ENCODE assay signal across 8 mouse cellular contexts in the genomic region with DNA sequence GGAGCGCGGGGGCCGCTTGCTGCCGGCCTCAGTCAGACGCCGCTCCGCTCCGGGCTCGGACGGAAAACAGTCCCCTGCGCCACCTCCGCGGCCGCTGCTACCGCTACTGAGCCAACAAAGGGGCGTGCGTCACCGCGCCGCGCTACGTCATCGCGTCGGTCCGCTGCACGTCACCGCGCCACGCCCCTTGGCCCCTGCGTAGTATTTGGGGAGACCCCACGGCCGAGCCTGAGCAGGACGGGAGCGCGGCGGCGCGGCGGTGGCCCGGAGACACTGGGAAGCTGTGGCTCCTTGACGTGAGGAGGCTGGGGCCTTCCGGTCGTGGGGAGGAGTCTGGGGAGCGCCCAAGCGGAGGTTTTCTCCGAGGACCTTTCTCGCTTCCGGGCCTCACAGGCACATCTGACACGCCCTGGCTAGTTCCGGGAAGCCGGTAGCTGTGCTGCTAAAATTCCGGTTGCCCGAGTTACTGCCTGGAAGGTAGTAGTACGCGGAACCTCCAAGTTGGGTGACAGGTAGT. TPM values are rescaled to one million over a fixed set of nuclear protein-coding genes. Genes with fewer than 3 reads are reported as not detected.
DNase-seq lines count a peak whose midpoint lies in the region; ATAC-seq lines count a peak whose summit lies in the region.

A gene (minus strand): TSS at position 70 of the 517 bp plus-strand sequence.

- WGBS in hindbrain, embryonic 14.5 days: under 1% methylated on average over 52 of the region's 56 CpGs

- peak within 1 kb of the TSS; percentile 99 for H3K9ac ChIP-seq in hindbrain, embryonic 14.5 days

- peak; percentile 98 for DNase-seq in R1 (ENCODE audit: low read depth, low spot score)
- peak; percentile 100 for DNase-seq in cerebellum, postnatal 25 days
- DNase-seq in frontal cortex, postnatal 25 days (ENCODE audit: low spot score in 2 of 2): peak; percentile 98 to 99
- DNase-seq in hindbrain, embryonic 14.5 days (ENCODE audit: low spot score): peak; percentile 99
- DNase-seq in layer of hippocampus, postnatal 36 days: peak; percentile 99
- DNase-seq in lung, postnatal 36 days: peak; percentile 99
- peak; percentile 99 for DNase-seq in retina, postnatal 1 day
- DNase-seq in urinary bladder, adult 18-20 months (ENCODE audit: low spot score in 2 of 2): peak; percentile 96 to 99

- H3K27ac ChIP-seq in hindbrain, embryonic 14.5 days: peak within 1 kb of the TSS; percentile 99

- peak within 1 kb of the TSS; percentile 75 for H3K4me2 ChIP-seq in hindbrain, embryonic 14.5 days (replicated peaks)

- no peaks in the 10 kb centered on the region for H3K36me3 ChIP-seq in hindbrain, embryonic 14.5 days (replicated peaks; ENCODE audit: control insufficient read depth, insufficient read depth)

- peak within 1 kb of the TSS; percentile 96 for H3K4me3 ChIP-seq in hindbrain, embryonic 14.5 days (replicated peaks; ENCODE audit: low read length)

- no peaks in the 10 kb centered on the region for H3K9me3 ChIP-seq in hindbrain, embryonic 14.5 days (ENCODE audit: control insufficient read depth, low read length)

- H3K27me3 ChIP-seq in hindbrain, embryonic 14.5 days (ENCODE audit: control insufficient read depth, insufficient read depth, low read length): no peaks in the 10 kb centered on the region

- peaks cover 32% of the 10 kb centered on the region for H3K4me1 ChIP-seq in hindbrain, embryonic 14.5 days (replicated peaks; ENCODE audit: control insufficient read depth, insufficient read depth, low read length)

- peak; percentile 98 for ATAC-seq in hindbrain, embryonic 14.5 days (ENCODE audit: low FRiP score)

RNA-seq across cellular contexts. Expression of the gene that starts here (rescaled TPM):
- polyA plus RNA-seq in hindbrain, embryonic 14.5 days (2014; fragmentation: Nextera tagmentation; extraction: Ambion mirVana): 16.9 and 18.0 TPM in 2 replicates
- 100 to 1,000 TPM; 108 to 111 TPM for total RNA-seq in layer of hippocampus, postnatal 36 days (2021)

Comparison
In these comparisons a context has a peak if more than half of its experiments do, and no peak if none do; other contexts are left out.
1. Peak in every context shown above with its lines: DNase-seq, ATAC-seq, H3K4me3 ChIP-seq and H3K27ac ChIP-seq.